Mouse (Mus musculus) liver, embryonic 16.5 days (tissue): ENCODE data around the gene Kiz. TPM values are rescaled to one million over a fixed set of nuclear protein-coding genes. Genes with fewer than 3 reads are reported as not detected.
A peak's percentile ranks its signal among the peaks of the same experiment; 100 is the strongest.

Source experiments
- ATAC-seq: fragments of 200-750 bp; cut with Nextera tagmentation; 2 replicates; pipeline ENCODE4 v1.8.0; 2017; ENCODE audit warnings: low read depth, mild to moderate bottlenecking, moderate number of reproducible peaks, moderate library complexity
- H3K27ac ChIP-seq: fragments of 300-500 bp; sonication (generic); 2 replicates; pipeline ENCODE4 v1.5.1; 2014; ENCODE audit warnings: mild to moderate bottlenecking, low read length
- H3K27me3 ChIP-seq: fragments of 300-500 bp; sonication (generic); 2 replicates; pipeline ENCODE4 v1.6.1; 2014; ENCODE audit warnings: low read depth, low read length, mixed read lengths; ENCODE audit not compliant: control insufficient read depth, insufficient read depth
- H3K36me3 ChIP-seq: fragments of 300-500 bp; sonication (generic); 2 replicates; pipeline ENCODE4 v1.6.1; 2014; ENCODE audit warnings: mild to moderate bottlenecking; ENCODE audit not compliant: control insufficient read depth, insufficient read depth
- H3K4me1 ChIP-seq: fragments of 300-500 bp; sonication (generic); 2 replicates; pipeline ENCODE4 v1.6.1; 2014; ENCODE audit warnings: low read depth, low read length, mixed read lengths; ENCODE audit not compliant: control insufficient read depth
- H3K4me2 ChIP-seq: fragments of 300-500 bp; sonication (generic); 2 replicates; pipeline ENCODE4 v1.6.1; 2014; ENCODE audit warnings: low read depth, low read length, mixed read lengths
- H3K4me3 ChIP-seq: fragments of 300-500 bp; sonication (generic); 2 replicates; pipeline ENCODE4 v1.5.1; 2014; ENCODE audit warnings: low read depth, mild to moderate bottlenecking, low read length
- H3K9ac ChIP-seq: fragments of 300-500 bp; sonication (generic); 2 replicates; pipeline ENCODE4 v1.6.1; 2014; ENCODE audit warnings: low read depth, low read length
- H3K9me3 ChIP-seq: fragments of 300-500 bp; sonication (generic); replicated peaks from 2 replicates; pipeline ENCODE4 v1.6.1; 2016; ENCODE audit warnings: low read length; ENCODE audit not compliant: control insufficient read depth
- WGBS: fragments of 180-500 bp; shearing (Covaris S2); extraction: QIAGEN DNeasy Blood & Tissue Kit; methylation state at CpG from one replicate; pipeline ENCODE4 v1.1.7; 2014; ENCODE audit not compliant: insufficient replicate concordance; 5-methylcytosine and 5-hydroxymethylcytosine counted together
- polyA plus RNA-seq: library from polyadenylated mRNA; unstranded; fragments of >200 nt; fragmentation: Nextera tagmentation; extraction: Ambion mirVana; gene quantifications from 2 replicates; pipeline ENCODE4 v1.2.1, GENCODE M21; 2015

The Kiz gene
- polyA plus RNA-seq, 1 experiment from 2014 or later: 10.8 TPM

DNA sequence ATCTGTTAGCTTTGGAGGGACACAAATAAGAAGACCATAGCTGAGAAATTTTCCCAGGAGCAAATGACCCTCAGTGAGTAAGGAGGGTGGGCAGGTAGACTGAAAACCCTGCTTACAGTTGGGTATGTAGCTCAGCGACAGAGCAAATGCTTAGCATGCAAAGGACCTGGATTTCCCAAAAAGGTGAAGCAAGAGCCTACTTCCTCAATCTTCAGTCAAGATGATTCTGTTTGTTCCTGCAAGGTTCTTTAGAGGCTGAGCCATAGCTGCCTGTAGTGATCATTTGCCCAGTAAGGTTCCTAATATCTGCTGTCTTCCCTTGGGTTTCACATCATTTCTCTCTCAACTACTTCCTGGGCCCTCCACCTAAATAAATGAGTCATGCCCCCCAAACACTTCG, 7.8 kb upstream of the Kiz start:
- H3K27ac ChIP-seq: no peak overlapping the region
- H3K27me3 ChIP-seq: no peaks in the 10 kb centered on the region; the same call in 1 of the 2 replicates
- no peak overlapping the region for H3K4me2 ChIP-seq
- WGBS: 61% methylated on average over 2 of the region's 2 CpGs
- H3K9ac ChIP-seq: no peak overlapping the region
- no peaks in the 10 kb centered on the region for H3K36me3 ChIP-seq
- H3K4me1 ChIP-seq: no peaks in the 10 kb centered on the region
- ATAC-seq: no peak
- no peaks in the 10 kb centered on the region for H3K9me3 ChIP-seq
- H3K4me3 ChIP-seq: no peak overlapping the region

DNA sequence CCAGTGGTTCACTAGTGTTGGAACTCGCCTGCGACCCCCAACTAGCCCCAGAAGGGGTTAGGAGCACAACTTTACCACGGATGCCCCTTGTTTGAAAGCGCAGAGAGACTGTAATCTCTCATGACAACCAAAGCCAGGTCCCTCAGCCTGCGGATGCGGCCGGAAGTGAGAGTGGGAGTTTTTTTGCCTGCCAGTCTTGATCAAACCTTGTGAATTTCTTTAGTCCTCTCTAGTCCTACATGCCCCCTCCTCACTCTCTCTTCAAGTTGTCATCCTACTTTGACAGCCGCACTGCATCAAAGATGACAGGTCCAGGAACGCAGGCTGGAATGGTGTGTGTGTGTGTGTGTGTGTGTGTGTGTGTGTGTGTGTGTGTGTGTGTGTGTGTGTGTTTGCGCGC, 456 bp downstream of the Kiz start:
- no peaks in the 10 kb centered on the region for H3K9me3 ChIP-seq
- peaks cover 6% of the 10 kb centered on the region for H3K4me1 ChIP-seq
- peak; percentile 11 for ATAC-seq
- no peaks in the 10 kb centered on the region for H3K27me3 ChIP-seq
- peak overlapping the region; percentile 89 for H3K27ac ChIP-seq
- 3% methylated on average over 11 of the region's 11 CpGs for WGBS
- peak overlapping the region; percentile 92 for H3K4me2 ChIP-seq
- peak overlapping the region; percentile 92 for H3K9ac ChIP-seq
- H3K36me3 ChIP-seq: no peaks in the 10 kb centered on the region
- H3K4me3 ChIP-seq: peak overlapping the region; percentile 92

DNA sequence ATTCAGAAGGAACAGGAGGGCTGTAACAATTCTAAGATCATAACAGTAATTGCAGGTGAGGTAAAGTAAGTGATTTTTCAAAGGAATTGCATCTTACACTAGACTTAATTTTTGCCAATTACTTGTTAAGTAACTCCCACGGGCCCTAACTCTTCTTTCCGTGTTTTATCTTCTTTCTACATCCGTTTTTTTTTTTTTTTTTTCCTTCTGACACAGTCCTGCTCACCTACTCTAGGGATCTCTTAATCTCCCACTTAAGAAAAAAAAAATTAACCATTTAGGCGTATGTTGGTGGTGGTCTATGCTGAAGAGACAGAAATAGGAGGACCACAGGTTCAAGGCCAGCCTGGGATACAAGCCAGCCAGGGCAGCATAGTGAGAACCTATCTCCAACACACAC, 1.2 kb downstream of the Kiz start:
- 21% methylated on average over 4 of the region's 4 CpGs for WGBS
- Histone ChIP-seq H3K4me1 (peaks cover 6% of the 10 kb centered on the region), H3K4me2 (peak overlapping the region; percentile 92; the same call in 1 of the 2 replicates), H3K4me3 (no peak overlapping the region), H3K9me3 (no peaks in the 10 kb centered on the region), H3K36me3 (no peaks in the 10 kb centered on the region), H3K27ac (no peak overlapping the region), H3K9ac (no peak overlapping the region), H3K27me3 (no peaks in the 10 kb centered on the region)
- no peak for ATAC-seq

DNA sequence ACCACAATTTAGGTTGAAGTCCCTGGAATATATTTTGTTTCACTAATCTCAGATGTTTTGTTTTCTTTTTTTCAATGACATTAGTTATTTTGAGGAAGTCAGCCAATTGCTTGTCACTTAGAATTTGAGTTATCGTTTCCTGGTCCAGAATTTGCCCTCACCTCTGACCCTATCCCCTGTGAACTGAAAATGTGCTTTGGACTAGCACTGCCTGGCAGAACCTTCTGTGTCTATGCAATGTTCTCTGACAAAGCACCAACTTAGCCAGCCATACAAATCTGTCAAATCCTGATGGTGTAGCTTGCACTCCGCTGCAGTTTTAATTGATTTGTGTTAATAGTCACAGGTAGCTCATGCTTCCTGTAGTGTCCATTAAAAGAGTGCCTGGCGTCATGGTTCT, 10.1 kb downstream of the Kiz start:
- Histone ChIP-seq H3K9ac (no peak overlapping the region), H3K36me3 (no peaks in the 10 kb centered on the region), H3K9me3 (no peaks in the 10 kb centered on the region), H3K27me3 (no peaks in the 10 kb centered on the region), H3K4me3 (no peak overlapping the region), H3K27ac (no peak overlapping the region), H3K4me2 (no peak overlapping the region), H3K4me1 (no peaks in the 10 kb centered on the region; the same call in 1 of the 2 replicates)
- 70% methylated on average over 3 of the region's 3 CpGs for WGBS
- no peak for ATAC-seq

DNA sequence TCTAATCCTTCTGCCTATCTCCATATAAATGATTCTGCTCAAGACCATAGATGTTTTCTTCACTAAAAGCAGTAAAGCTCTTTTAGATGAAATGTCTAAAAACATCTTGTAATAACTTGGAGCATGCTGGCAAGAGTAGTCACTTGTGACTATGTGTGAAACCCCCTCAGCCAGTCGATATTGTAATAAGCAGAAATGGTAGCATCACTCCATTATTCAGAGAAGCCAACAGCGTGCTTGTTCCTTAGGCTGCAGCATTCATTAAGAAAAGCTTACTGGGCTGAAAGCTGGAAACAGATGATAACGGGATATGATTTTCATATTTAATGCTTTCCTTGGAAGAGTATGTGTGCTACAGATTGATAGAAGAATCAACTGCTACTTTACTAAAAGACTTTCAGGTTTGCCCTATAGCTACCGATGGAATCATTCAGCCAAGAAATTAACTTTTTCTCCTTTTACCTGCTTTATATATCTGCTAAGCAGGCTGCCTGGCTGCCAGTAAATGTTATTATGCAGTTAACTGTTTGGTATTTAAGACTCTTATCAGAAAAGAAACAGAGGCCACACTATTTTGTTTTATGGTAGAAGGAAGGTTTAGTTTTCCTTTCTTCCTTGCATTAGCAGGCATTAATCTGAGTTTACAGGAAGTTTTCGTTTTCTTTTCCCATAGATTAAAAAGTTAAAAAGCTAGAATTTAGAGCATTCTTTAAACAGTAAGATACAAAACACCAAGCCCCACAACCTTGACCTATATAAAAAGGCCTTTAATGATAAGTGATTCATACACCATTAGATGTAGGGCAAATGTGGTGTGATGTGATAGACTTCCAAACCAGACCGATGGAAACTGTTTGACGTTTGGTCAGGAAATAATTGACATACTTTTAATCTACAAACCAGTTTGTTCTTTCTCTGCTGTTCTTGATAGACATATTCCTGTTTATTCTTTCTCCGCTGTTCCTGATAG, 15.9 kb downstream of the Kiz start:
- H3K36me3 ChIP-seq: no peaks in the 10 kb centered on the region
- H3K27me3 ChIP-seq: no peaks in the 10 kb centered on the region
- no peak overlapping the region for H3K4me2 ChIP-seq
- ATAC-seq: no peak
- no peaks in the 10 kb centered on the region for H3K9me3 ChIP-seq
- no peaks in the 10 kb centered on the region for H3K4me1 ChIP-seq
- no peak overlapping the region for H3K4me3 ChIP-seq
- H3K27ac ChIP-seq: no peak overlapping the region
- no peak overlapping the region for H3K9ac ChIP-seq
- 58% methylated on average over 8 of the region's 8 CpGs for WGBS

DNA sequence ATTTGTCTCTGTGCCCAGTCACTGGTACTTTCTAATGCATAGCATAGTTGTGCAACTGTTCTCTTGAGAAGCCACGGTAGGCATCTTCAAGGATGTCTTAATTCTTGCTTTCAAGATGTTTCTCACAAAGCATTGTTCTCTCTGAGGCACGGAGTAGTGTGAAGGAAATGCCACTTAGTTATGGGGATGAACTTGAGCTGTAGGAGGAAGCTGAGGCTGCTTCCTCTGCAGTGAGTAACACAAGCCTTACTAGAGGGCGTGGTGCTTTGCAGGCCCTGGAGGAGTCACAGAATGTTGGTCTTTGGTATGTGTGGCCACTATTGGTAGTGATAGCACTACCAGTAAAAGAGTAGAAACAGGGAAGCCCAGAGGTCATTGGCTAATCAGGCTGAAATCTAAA, 17.0 kb downstream of the Kiz start:
- H3K27ac ChIP-seq: no peak overlapping the region
- H3K27me3 ChIP-seq: no peaks in the 10 kb centered on the region
- no peaks in the 10 kb centered on the region for H3K9me3 ChIP-seq
- no peaks in the 10 kb centered on the region for H3K36me3 ChIP-seq
- WGBS: 31% methylated on average over 3 of the region's 3 CpGs
- H3K4me3 ChIP-seq: no peak overlapping the region
- no peak overlapping the region for H3K9ac ChIP-seq
- no peak overlapping the region for H3K4me2 ChIP-seq
- ATAC-seq: 0 out of 2 replicates have a peak, but pooled peaks have one; percentile 32
- H3K4me1 ChIP-seq: no peaks in the 10 kb centered on the region

DNA sequence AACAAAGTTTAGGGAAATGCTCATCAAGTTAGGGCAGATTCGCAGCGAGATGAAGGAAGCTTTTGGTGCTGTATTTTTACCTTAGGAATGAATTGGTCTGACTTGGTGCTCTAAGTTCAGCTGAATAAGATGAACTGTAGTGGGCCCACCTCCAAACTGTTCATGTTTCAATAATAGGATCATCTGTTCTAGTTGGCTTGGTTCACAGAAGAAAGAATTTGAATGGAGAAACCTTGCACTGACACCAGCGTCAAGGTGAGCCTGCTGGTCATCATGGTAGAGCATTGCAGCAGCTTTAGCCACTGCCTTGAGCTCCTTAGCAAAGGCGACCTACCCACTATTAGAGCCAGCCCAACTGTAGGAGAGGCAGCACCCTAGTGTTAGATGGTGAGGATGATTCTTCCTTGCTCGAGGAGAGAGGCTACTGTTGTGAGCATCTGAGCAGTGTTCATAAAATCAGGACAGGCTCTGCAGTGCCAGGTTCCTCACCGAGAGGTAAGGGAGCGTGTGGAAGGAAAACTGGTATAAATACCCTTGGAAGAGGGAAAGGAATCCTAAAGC, 18.3 kb downstream of the Kiz start:
- no peak overlapping the region for H3K4me3 ChIP-seq
- ATAC-seq: no peak
- H3K4me2 ChIP-seq: no peak overlapping the region
- no peak overlapping the region for H3K9ac ChIP-seq
- H3K9me3 ChIP-seq: no peaks in the 10 kb centered on the region
- WGBS: 70% methylated on average over 7 of the region's 7 CpGs
- no peaks in the 10 kb centered on the region for H3K4me1 ChIP-seq
- no peak overlapping the region for H3K27ac ChIP-seq
- H3K27me3 ChIP-seq: no peaks in the 10 kb centered on the region
- no peaks in the 10 kb centered on the region for H3K36me3 ChIP-seq

DNA sequence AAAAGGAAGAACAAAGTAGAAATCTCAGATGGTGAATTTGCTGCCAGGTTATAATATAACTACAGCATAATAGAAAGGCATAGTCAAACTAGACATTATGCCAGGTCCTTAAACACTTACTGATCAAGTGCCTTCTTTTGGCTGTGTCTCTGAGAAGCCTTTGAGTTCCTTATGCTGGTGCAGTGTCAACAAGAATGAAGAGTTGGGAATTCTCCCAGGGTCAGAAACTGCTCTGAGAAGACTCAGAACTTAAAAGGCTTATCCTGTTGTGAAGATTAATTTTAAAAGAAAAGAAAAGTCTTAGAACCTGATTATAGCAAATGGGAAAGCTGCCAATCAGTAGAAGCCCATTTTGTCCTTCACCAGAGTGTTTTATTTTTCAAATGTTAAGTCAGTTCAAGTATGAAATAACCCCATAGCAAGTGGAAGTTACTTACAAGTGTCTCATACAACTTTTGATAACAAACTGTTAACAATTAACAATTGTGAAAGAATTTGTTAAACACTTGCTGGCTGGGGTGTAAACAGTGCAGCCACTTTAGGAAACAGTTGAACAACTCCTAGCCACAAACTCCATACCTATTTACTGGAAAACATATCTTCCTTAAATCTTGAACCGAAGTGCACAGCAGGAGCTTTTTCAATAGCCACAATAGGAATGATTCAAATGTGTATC, 21.9 kb downstream of the Kiz start:
- Histone ChIP-seq H3K4me3 (no peak overlapping the region), H3K9ac (no peak overlapping the region), H3K27ac (no peak overlapping the region), H3K4me2 (no peak overlapping the region), H3K27me3 (no peaks in the 10 kb centered on the region), H3K4me1 (no peaks in the 10 kb centered on the region), H3K36me3 (no peaks in the 10 kb centered on the region), H3K9me3 (no peaks in the 10 kb centered on the region)
- WGBS: 68% methylated on average over 1 of the region's 1 CpGs
- ATAC-seq: no peak

DNA sequence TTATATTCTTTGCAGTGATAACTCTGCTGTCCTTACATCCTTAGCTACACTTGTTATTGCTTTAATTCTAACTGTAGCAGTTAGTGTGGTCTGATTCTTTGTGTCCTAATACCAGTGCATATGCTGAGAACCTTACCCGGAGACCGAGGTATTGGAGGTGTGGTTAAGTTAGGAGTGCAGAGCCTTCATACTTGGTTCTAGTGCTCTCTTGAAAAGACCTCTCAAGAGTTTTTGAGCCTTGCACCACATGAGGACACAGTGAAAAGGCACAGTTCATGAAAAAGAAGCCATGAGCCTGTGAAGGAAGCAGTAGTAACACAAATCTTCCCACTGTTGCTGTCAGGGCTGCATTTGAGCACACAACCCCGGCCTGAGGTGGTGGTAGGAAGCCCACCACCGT, 26.0 kb downstream of the Kiz start:
- Histone ChIP-seq H3K4me1 (no peaks in the 10 kb centered on the region), H3K27me3 (no peaks in the 10 kb centered on the region), H3K36me3 (no peaks in the 10 kb centered on the region), H3K27ac (no peak overlapping the region), H3K4me3 (no peak overlapping the region), H3K4me2 (no peak overlapping the region), H3K9ac (no peak overlapping the region), H3K9me3 (no peaks in the 10 kb centered on the region)
- no peak for ATAC-seq
- 76% methylated on average over 4 of the region's 4 CpGs for WGBS
